Mouse (Mus musculus) ES-E14 (cell line): ENCODE results near the gene Vps8.

ENCODE experiments used
- CHD2 ChIP-seq: IDR thresholded peaks from 2 replicates; pipeline ENCODE4 v1.6.1; 2014; ENCODE audit warnings: mild to moderate bottlenecking, low read depth, low read length, inconsistent platforms
- HCFC1 ChIP-seq: IDR thresholded peaks from 2 replicates; pipeline ENCODE4 v1.6.1; 2012; ENCODE audit warnings: low read length, inconsistent platforms, borderline replicate concordance; ENCODE audit not compliant: insufficient read depth
- MAFK ChIP-seq: IDR thresholded peaks from 2 replicates; pipeline ENCODE4 v1.6.1; 2014; ENCODE audit warnings: mild to moderate bottlenecking, low read depth, low read length, inconsistent platforms; ENCODE audit not compliant: insufficient read depth
- ZC3H11A ChIP-seq: IDR thresholded peaks from 2 replicates; pipeline ENCODE4 v1.6.1; 2012; ENCODE audit warnings: low read depth, mild to moderate bottlenecking, inconsistent platforms, low read length, borderline replicate concordance
- ZNF384 ChIP-seq: IDR thresholded peaks from 2 replicates; pipeline ENCODE4 v1.6.1; 2012; ENCODE audit warnings: low read depth, low read length, inconsistent platforms

DNA sequence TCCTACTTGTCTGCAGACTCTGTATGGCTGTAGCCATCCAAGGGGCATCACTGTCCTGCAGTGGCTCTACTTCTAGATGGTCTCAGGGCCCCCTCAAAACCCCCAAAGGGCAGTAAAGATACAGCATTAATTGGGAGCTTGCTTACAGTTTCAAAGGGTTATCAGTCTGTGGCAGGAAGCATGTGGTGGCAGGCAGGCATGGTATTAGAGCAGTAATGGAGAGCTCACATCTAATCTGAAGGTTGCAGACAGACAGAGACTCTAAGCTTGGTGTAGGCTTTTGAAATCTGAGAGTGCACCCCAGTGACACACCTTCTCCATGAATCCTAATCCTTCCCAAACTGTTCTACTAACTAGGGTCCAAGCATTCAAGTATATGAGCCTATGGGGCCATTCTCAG is 211.5 kb downstream of the Vps8 start:
- no peak for TF ChIP-seq ZNF384
- no peak for TF ChIP-seq MAFK
- TF ChIP-seq ZC3H11A: no peak
- no peak for TF ChIP-seq HCFC1
- no peak for TF ChIP-seq CHD2
